ENCODE assay signal across 8 mouse cellular contexts in genomic region chr5:123344963-123345852, GRCm38 (mm10). TPM values are rescaled to one million over a fixed set of nuclear protein-coding genes. Genes with fewer than 3 reads are reported as not detected.
A peak's percentile ranks its signal among the peaks of the same experiment; 100 is the strongest.
DNase-seq lines count a peak whose midpoint lies in the region; ATAC-seq and TF ChIP-seq lines count a peak whose summit lies in the region.

No protein-coding gene starts in this region.

- intact Hi-C loops in left cerebral cortex, postnatal 14 days (cut with DNase I): loop anchor here (10.0 kb wide), 1 partner anchor 90 kb away; the partner anchor contains the start of gene Wdr66

- peak overlapping the region; percentile 93 for H3K4me2 ChIP-seq in hindbrain, embryonic 15.5 days

- peak overlapping the region; percentile 62 for H3K4me3 ChIP-seq in cerebellum, adult 2 months (replicated peaks; ENCODE audit: insufficient read depth, low read depth, low read length)
- H3K4me3 ChIP-seq in hindbrain, embryonic 15.5 days: peak overlapping the region; percentile 86
- H3K4me3 ChIP-seq in megakaryocyte, embryonic 14.5 days (replicated peaks): peak overlapping the region; percentile 95

- no peaks in the 10 kb centered on the region for H3K36me3 ChIP-seq in hindbrain, embryonic 15.5 days
- H3K36me3 ChIP-seq in megakaryocyte, embryonic 14.5 days (replicated peaks; ENCODE audit: low read length): peaks cover 4% of the 10 kb centered on the region

- H3K4me1 ChIP-seq in cerebellum, adult 2 months (ENCODE audit: control insufficient read depth, insufficient read depth, low read length): peaks cover 9% of the 10 kb centered on the region
- peaks cover 35% of the 10 kb centered on the region for H3K4me1 ChIP-seq in hindbrain, embryonic 15.5 days (replicated peaks)
- peaks cover 43% of the 10 kb centered on the region for H3K4me1 ChIP-seq in megakaryocyte, embryonic 14.5 days

- ATAC-seq in hindbrain, embryonic 15.5 days (ENCODE audit: low FRiP score, low read depth): peak; percentile 29; the same call in 1 of the 2 replicates
- no peak for ATAC-seq in activated CD4-positive, CD25-positive, alpha-beta regulatory T cell, adult 4 months

- WGBS in cerebellum, adult 2 months: under 1% methylated on average over 85 of the region's 87 CpGs
- WGBS in hindbrain, embryonic 15.5 days: under 1% methylated on average over 76 of the region's 87 CpGs

- H3K27me3 ChIP-seq in cerebellum, adult 2 months (ENCODE audit: control insufficient read depth, insufficient read depth, low read length): no peaks in the 10 kb centered on the region
- no peaks in the 10 kb centered on the region for H3K27me3 ChIP-seq in hindbrain, embryonic 15.5 days
- peaks cover 6% of the 10 kb centered on the region for H3K27me3 ChIP-seq in megakaryocyte, embryonic 14.5 days (replicated peaks)

- no peak for TF ChIP-seq POLR2A in cerebellum, adult 2 months (IDR thresholded peaks at IDR 0.05; ENCODE audit: borderline replicate concordance, insufficient read depth, low read length)

- peak overlapping the region; percentile 68 for H3K27ac ChIP-seq in cerebellum, adult 2 months (ENCODE audit: insufficient read depth, low read length)
- H3K27ac ChIP-seq in hindbrain, embryonic 15.5 days (replicated peaks): peak overlapping the region; percentile 99

- peak; percentile 46 for DNase-seq in MN1 (ENCODE audit: low spot score)
- peak; percentile 61 to 69 for DNase-seq in cerebellum, adult 2 months
- DNase-seq in frontal cortex, postnatal 14 days (ENCODE audit: low spot score in 2 of 2): peak; percentile 40 to 49
- peak; percentile 63 to 72 for DNase-seq in left cerebral cortex, postnatal 14 days (ENCODE audit: low spot score in 2 of 2)
- DNase-seq in right cerebral cortex, postnatal 36 days (ENCODE audit: low spot score in 2 of 2): peak; percentile 26 to 37

- no peaks in the 10 kb centered on the region for H3K9me3 ChIP-seq in hindbrain, embryonic 15.5 days
- no peaks in the 10 kb centered on the region for H3K9me3 ChIP-seq in megakaryocyte, embryonic 14.5 days

- peak overlapping the region; percentile 96 for H3K9ac ChIP-seq in hindbrain, embryonic 15.5 days

- TF ChIP-seq CTCF in cerebellum, adult 2 months (IDR thresholded peaks at IDR 0.05; ENCODE audit: borderline replicate concordance, insufficient read depth, low read depth, low read length): no peak

RNA-seq across cellular contexts. Expression of gene Bcl7a, which starts 1.6 kb away (rescaled TPM):
- polyA plus RNA-seq in cerebellum, adult 2 months (2012; rRNA removed): 28.9 and 29.4 TPM in 2 replicates
- 38.7 and 40.0 TPM in 2 replicates for polyA plus RNA-seq in hindbrain, embryonic 15.5 days (2015; fragmentation: Nextera tagmentation; extraction: Ambion mirVana)
- 10 to 100 TPM; 76.2 to 79.1 TPM for total RNA-seq in left cerebral cortex, postnatal 14 days (2021)
- 13.0 and 23.7 TPM in 2 replicates for polyA plus RNA-seq in megakaryocyte, embryonic 14.5 days (2012; ENCODE audit: insufficient read depth, low replicate concordance)
- 1 to 10 TPM; 5.3 to 6.0 TPM for polyA plus RNA-seq in activated CD4-positive, CD25-positive, alpha-beta regulatory T cell, adult 4 months (2017; shearing (Covaris generic))

RNA-seq across cellular contexts. Expression of gene Mlxip, which starts 49.4 kb away (rescaled TPM):
- 21.7 and 24.2 TPM in 2 replicates for polyA plus RNA-seq in cerebellum, adult 2 months (2012; rRNA removed)
- 18.3 and 20.6 TPM in 2 replicates for polyA plus RNA-seq in hindbrain, embryonic 15.5 days (2015; fragmentation: Nextera tagmentation; extraction: Ambion mirVana)
- total RNA-seq in left cerebral cortex, postnatal 14 days (2021): 10 to 100 TPM; 19.2 to 22.6 TPM
- 1.7 and 3.1 TPM in 2 replicates for polyA plus RNA-seq in megakaryocyte, embryonic 14.5 days (2012; ENCODE audit: insufficient read depth, low replicate concordance)
- polyA plus RNA-seq in activated CD4-positive, CD25-positive, alpha-beta regulatory T cell, adult 4 months (2017; shearing (Covaris generic)): 10 to 100 TPM; 14.7 to 17.5 TPM
